Mouse (Mus musculus): Measurements from ENCODE around the gene Clock.

DNA sequence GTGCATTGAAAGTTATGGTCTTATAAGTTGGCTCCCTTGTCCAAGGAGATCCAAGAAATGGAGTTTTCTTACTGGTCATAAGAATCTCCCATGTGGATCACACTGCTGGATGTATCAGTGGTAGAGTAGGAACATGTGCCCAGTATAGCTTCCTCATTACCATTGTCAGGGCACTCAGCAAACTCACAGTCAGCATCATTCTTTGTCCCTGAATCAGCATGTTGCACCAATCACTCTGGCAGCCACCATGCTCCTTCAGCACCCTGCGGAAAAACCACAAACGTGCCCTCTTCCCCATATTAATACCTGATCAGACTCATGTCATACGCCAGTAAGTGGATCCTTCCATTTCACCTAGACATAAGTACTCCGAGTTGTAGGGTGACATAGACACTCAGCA lies 129.5 kb downstream of the Clock start:
- TF ChIP-seq CTCF (IDR thresholded peaks at IDR 0.05; ENCODE audit: low read depth) = no peak
- no peak for TF ChIP-seq EP300 (IDR thresholded peaks at IDR 0.05; ENCODE audit: low read depth)
